Mouse (Mus musculus) heart, embryonic 11.5 days (tissue): ENCODE data around the gene Simc1. TPM values are rescaled to one million over a fixed set of nuclear protein-coding genes. Genes with fewer than 3 reads are reported as not detected.

ENCODE experiments used
- ATAC-seq: fragments of 200-750 bp; cut with Nextera tagmentation; replicated peaks from 2 replicates; pipeline ENCODE4 v1.8.0; 2017; ENCODE audit warnings: moderate library complexity; ENCODE audit not compliant: insufficient number of reproducible peaks, low FRiP score, low TSS enrichment
- H3K27ac ChIP-seq: fragments of 300-500 bp; sonication (generic); 2 replicates; pipeline ENCODE4 v1.5.1; 2014; ENCODE audit warnings: mild to moderate bottlenecking, low read depth, low read length
- H3K27me3 ChIP-seq: fragments of 300-500 bp; sonication (generic); 2 replicates; pipeline ENCODE4 v1.6.1; 2014; ENCODE audit warnings: mild to moderate bottlenecking, low read length, mixed read lengths; ENCODE audit not compliant: control insufficient read depth, insufficient read depth
- H3K36me3 ChIP-seq: fragments of 300-500 bp; sonication (generic); 2 replicates; pipeline ENCODE4 v1.6.1; 2014; ENCODE audit warnings: mild to moderate bottlenecking, low read length, moderate library complexity, mixed read lengths; ENCODE audit not compliant: control insufficient read depth, insufficient read depth
- H3K4me1 ChIP-seq: fragments of 300-500 bp; sonication (generic); 2 replicates; pipeline ENCODE4 v1.6.1; 2014; ENCODE audit warnings: low read length; ENCODE audit not compliant: control insufficient read depth, insufficient read depth
- H3K4me2 ChIP-seq: fragments of 300-500 bp; sonication (generic); 2 replicates; pipeline ENCODE4 v1.6.1; 2014; ENCODE audit warnings: mild to moderate bottlenecking, moderate library complexity
- H3K4me3 ChIP-seq: fragments of 300-500 bp; sonication (generic); 2 replicates; pipeline ENCODE4 v1.5.1; 2014; ENCODE audit warnings: low read depth, low read length
- H3K9ac ChIP-seq: fragments of 300-500 bp; sonication (generic); 2 replicates; pipeline ENCODE4 v1.6.1; 2014; ENCODE audit warnings: mild to moderate bottlenecking, low read depth, low read length, moderate library complexity
- H3K9me3 ChIP-seq: fragments of 300-500 bp; sonication (generic); replicated peaks from 2 replicates; pipeline ENCODE4 v1.6.1; 2016; ENCODE audit warnings: low read length; ENCODE audit not compliant: control insufficient read depth
- WGBS: fragments of 180-500 bp; shearing (Covaris S2); extraction: QIAGEN DNeasy Blood & Tissue Kit; methylation state at CpG from one replicate; pipeline ENCODE4 v1.1.7; 2014; ENCODE audit not compliant: insufficient replicate concordance; 5-methylcytosine and 5-hydroxymethylcytosine counted together
- polyA plus RNA-seq: library from polyadenylated mRNA; unstranded; fragments of >200 nt; fragmentation: Nextera tagmentation; extraction: Ambion mirVana; gene quantifications from 2 replicates; pipeline ENCODE4 v1.2.1, GENCODE M21; 2014

The Simc1 gene
- polyA plus RNA-seq, 1 experiment from 2014 or later: 7.6 TPM

DNA sequence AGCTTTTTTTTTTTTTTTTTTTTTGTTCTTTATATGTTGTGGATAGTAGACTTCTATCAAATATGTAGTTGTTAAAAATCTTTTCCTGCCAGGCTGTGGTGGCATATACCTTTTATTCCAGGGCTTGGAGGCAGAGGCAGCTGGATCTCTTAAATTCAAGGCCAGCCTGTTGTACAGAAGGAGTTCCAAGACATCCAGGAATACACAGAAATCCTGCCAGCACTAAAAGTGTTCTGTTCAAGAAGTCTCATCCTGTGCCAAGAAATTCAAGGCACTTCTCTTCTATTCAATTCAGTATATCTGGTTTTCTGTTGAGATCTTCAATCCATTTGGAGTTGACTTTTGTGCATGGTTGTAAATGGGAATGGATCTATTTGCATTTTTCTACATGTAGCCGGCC is 2.3 kb downstream of the Simc1 start:
- H3K9me3 ChIP-seq: no peaks in the 10 kb centered on the region
- H3K4me3 ChIP-seq: no peak overlapping the region
- no peak overlapping the region for H3K27ac ChIP-seq
- H3K9ac ChIP-seq: no peak overlapping the region
- H3K4me1 ChIP-seq: peaks cover 14% of the 10 kb centered on the region
- H3K36me3 ChIP-seq: no peaks in the 10 kb centered on the region
- H3K27me3 ChIP-seq: no peaks in the 10 kb centered on the region
- no peak overlapping the region for H3K4me2 ChIP-seq
- ATAC-seq: no peak
- WGBS: 95% methylated on average over 1 of the region's 1 CpGs

DNA sequence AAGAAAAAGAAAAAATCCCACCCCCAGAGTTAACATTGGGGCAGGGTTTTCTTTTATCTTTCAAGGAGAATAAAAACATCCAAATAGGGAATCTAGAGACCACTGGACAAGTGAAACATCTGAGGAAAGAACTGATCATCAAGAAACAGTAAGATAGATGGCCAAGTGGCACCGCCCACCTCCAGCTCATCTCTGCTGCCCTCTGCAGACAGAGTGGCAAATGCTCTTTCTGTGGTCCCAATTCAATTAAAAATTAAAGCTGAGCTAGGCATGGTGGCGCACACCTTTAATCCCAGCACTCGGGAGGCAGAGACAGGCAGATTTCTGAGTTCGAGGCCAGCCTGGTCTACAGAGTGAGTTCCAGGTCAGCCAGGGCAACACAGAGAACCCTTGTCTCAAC is 16.6 kb downstream of the Simc1 start:
- no peak overlapping the region for H3K4me3 ChIP-seq
- WGBS: 88% methylated on average over 4 of the region's 4 CpGs
- H3K36me3 ChIP-seq: peaks cover 11% of the 10 kb centered on the region
- no peaks in the 10 kb centered on the region for H3K27me3 ChIP-seq
- no peak overlapping the region for H3K27ac ChIP-seq
- H3K9ac ChIP-seq: no peak overlapping the region
- no peak overlapping the region for H3K4me2 ChIP-seq
- no peak for ATAC-seq
- H3K9me3 ChIP-seq: no peaks in the 10 kb centered on the region
- no peaks in the 10 kb centered on the region for H3K4me1 ChIP-seq

GRCm38 (mm10) chr13:54521181-54521580 is 17.6 kb downstream of the Simc1 start:
- Histone ChIP-seq H3K27me3 (no peaks in the 10 kb centered on the region), H3K9me3 (no peaks in the 10 kb centered on the region), H3K4me3 (no peak overlapping the region), H3K4me2 (no peak overlapping the region), H3K9ac (no peak overlapping the region), H3K36me3 (peaks cover 17% of the 10 kb centered on the region), H3K4me1 (no peaks in the 10 kb centered on the region), H3K27ac (no peak overlapping the region)
- ATAC-seq: no peak

DNA sequence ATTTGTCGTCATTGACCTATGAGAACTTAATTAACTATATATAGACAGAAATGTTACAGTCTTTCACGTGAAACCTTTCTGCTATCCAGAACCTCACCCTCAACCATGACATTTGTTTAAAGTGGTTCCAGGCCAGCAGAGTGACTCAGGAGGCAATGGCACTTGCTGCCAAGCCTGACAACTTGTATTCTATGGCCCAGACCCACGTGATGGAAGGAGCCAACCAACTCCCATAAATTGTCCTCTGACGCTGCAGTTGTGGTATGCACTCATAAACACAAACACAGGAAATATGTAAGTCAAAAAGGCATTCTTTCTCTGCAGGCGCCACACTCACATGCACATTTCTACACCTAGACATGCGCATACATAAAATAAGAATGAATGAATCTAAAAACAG is 23.6 kb downstream of the Simc1 start:
- Histone ChIP-seq H3K4me1 (no peaks in the 10 kb centered on the region), H3K27me3 (no peaks in the 10 kb centered on the region), H3K36me3 (peaks cover 22% of the 10 kb centered on the region), H3K9me3 (no peaks in the 10 kb centered on the region), H3K27ac (no peak overlapping the region), H3K4me3 (no peak overlapping the region), H3K4me2 (no peak overlapping the region), H3K9ac (no peak overlapping the region)
- WGBS: 89% methylated on average over 6 of the region's 6 CpGs
- no peak for ATAC-seq

DNA sequence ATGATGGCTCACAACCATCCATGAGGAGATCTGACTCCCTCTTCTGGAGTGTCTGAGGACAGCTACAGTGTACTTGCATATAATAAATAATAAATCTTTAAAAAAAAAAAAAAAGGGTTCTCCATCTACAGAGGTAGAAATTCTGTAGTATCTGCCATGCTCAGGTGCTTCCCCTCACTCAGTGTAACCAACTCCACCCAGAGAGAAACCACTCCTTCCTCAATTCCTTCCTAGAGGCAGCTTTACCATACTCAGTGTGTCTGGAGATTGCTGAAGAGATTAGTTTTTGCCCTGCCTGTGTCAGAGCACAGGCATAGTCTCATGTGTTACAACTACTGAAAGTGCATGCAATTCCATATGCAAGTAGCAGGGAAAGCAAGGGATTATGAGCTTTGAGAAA is 28.6 kb downstream of the Simc1 start:
- no peak overlapping the region for H3K27ac ChIP-seq
- ATAC-seq: no peak
- H3K9me3 ChIP-seq: no peaks in the 10 kb centered on the region
- no peak overlapping the region for H3K4me3 ChIP-seq
- no peak overlapping the region for H3K9ac ChIP-seq
- peaks cover 8% of the 10 kb centered on the region for H3K36me3 ChIP-seq
- H3K27me3 ChIP-seq: no peaks in the 10 kb centered on the region
- no peak overlapping the region for H3K4me2 ChIP-seq
- no peaks in the 10 kb centered on the region for H3K4me1 ChIP-seq

DNA sequence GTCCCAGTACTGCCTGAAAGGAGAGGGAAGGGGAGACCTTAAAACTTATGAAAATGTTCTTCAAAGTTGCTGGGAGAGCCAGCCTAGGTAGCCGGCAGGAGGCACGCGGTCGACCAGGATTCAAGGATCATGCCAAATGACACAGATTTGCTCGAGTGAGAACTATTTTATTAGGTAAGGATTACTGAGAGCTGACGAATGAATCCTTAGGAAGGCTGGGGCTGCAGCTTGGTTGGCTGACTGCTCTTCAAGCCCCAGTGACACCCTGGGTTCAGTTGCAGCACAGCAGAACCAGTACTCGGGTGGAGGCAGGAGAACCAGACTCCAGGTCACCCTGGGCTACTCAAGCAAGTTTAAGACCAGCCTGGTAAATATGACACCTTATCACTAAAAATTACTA is 44.5 kb downstream of the Simc1 start:
- H3K27ac ChIP-seq: no peak overlapping the region
- H3K9me3 ChIP-seq: no peaks in the 10 kb centered on the region
- H3K4me2 ChIP-seq: no peak overlapping the region
- WGBS: 82% methylated on average over 7 of the region's 7 CpGs
- H3K27me3 ChIP-seq: no peaks in the 10 kb centered on the region
- no peak for ATAC-seq
- H3K36me3 ChIP-seq: peaks cover 16% of the 10 kb centered on the region
- H3K4me1 ChIP-seq: no peaks in the 10 kb centered on the region
- H3K4me3 ChIP-seq: no peak overlapping the region
- H3K9ac ChIP-seq: no peak overlapping the region

- peaks cover 36% of the 10 kb centered on the region for H3K36me3 ChIP-seq
- no peak overlapping the region for H3K9ac ChIP-seq
- H3K4me3 ChIP-seq: no peak overlapping the region
- H3K4me2 ChIP-seq: no peak overlapping the region
- H3K4me1 ChIP-seq: no peaks in the 10 kb centered on the region
- 90% methylated on average over 9 of the region's 9 CpGs for WGBS
- no peaks in the 10 kb centered on the region for H3K9me3 ChIP-seq
- no peaks in the 10 kb centered on the region for H3K27me3 ChIP-seq
- ATAC-seq: no peak
- no peak overlapping the region for H3K27ac ChIP-seq
Measured at GRCm38 (mm10) chr13:54556176-54556575, 52.6 kb downstream of the Simc1 start.

DNA sequence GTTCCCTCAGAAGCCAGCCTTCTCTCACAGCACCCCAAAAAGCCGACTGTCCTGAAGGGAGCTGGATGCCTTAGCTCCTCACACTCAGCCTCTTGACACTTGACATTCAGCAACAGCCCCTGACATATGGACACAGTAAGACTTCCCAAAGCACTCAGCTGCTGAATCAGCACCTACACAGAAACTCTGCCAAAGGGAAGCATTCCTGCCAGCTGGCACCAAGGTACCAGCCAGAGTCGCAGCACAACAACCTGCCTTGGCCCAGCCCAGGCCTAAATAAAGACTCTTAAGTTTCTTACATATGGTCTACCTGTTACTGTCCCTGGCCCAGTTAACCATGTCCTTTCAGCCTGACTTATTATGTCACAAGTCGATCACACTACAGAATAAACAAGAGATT is 53.2 kb downstream of the Simc1 start:
- WGBS: 92% methylated on average over 3 of the region's 3 CpGs
- no peak for ATAC-seq

DNA sequence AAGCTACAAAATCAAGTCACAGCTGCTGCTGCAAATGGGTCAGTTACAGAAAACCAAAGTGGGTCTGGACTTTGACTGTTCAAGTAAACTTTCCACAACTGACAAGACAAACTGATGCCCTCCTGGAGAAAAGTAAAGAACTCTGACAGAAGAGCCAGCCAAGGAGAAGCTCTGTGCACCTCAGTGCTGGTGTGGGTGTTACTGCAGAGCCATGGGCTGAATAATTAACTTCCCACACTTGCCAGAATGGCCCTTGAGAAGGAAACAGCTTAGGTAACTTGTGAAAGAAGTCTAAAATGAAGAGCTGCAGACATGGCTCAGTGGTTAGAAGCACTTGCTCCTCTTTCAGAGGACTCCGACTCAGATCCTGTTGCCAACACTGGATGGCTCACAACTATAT is 54.1 kb downstream of the Simc1 start:
- ATAC-seq: no peak
- Histone ChIP-seq H3K9ac (no peak overlapping the region), H3K36me3 (peaks cover 36% of the 10 kb centered on the region), H3K27me3 (no peaks in the 10 kb centered on the region), H3K27ac (no peak overlapping the region), H3K4me2 (no peak overlapping the region), H3K4me1 (no peaks in the 10 kb centered on the region), H3K4me3 (no peak overlapping the region), H3K9me3 (no peaks in the 10 kb centered on the region)
- 83% methylated on average over 1 of the region's 1 CpGs for WGBS

More for the DNA sequence above, 53.2 kb downstream of the Simc1 start:
- H3K4me3 ChIP-seq: no peak overlapping the region
- H3K9me3 ChIP-seq: no peaks in the 10 kb centered on the region
- no peak overlapping the region for H3K27ac ChIP-seq
- no peak overlapping the region for H3K9ac ChIP-seq
- peaks cover 36% of the 10 kb centered on the region for H3K36me3 ChIP-seq
- no peak overlapping the region for H3K4me2 ChIP-seq
- H3K27me3 ChIP-seq: no peaks in the 10 kb centered on the region
- H3K4me1 ChIP-seq: no peaks in the 10 kb centered on the region
